Mouse (Mus musculus) brain, embryonic 14.5 days (tissue): ENCODE results near the gene Olfr551. TPM values are rescaled to one million over a fixed set of nuclear protein-coding genes. Genes with fewer than 3 reads are reported as not detected.
A peak's percentile ranks its signal among the peaks of the same experiment; 100 is the strongest.

Source experiments
- DNase-seq: peaks from one replicate; pipeline ENCODE4 v3.0.0-alpha.2; 2011; ENCODE audit warnings: low read depth
- CTCF ChIP-seq: fragments of 200-500 bp; IDR thresholded peaks from 2 replicates; pipeline ENCODE4 v1.5.1; 2012; ENCODE audit warnings: inconsistent platforms, mild to moderate bottlenecking, moderate library complexity, borderline replicate concordance; ENCODE audit not compliant: insufficient read depth, insufficient read length; ENCODE audit errors: extremely low read depth
- POLR2A ChIP-seq: fragments of 200-500 bp; IDR thresholded peaks from 2 replicates; pipeline ENCODE4 v1.6.1; 2012; ENCODE audit warnings: mild to moderate bottlenecking, inconsistent platforms, borderline replicate concordance; ENCODE audit not compliant: poor library complexity, insufficient read depth, insufficient read length, severe bottlenecking; ENCODE audit errors: extremely low read depth
- polyA plus RNA-seq: library from polyadenylated mRNA; depleted of rRNA; stranded (reverse); fragments of >200 nt; gene quantifications from 2 replicates; pipeline ENCODE4 v1.2.3, GENCODE M21; 2012; rRNA removed

Olfr551 gene
- polyA plus RNA-seq, 1 experiment, result not detected

- peak; percentile 60 for DNase-seq
- no peak for TF ChIP-seq CTCF
- TF ChIP-seq POLR2A, result no peak
Measured at GRCm38 (mm10) chr7:102564999-102565997, 26.4 kb downstream of the Olfr551 start, which contains the start of gene Trim21. Trim21 (minus strand) TSS chr7:102565486.

- TF ChIP-seq CTCF (no peak), POLR2A (no peak)
Measured at GRCm38 (mm10) chr7:102553279-102553678, 38.4 kb downstream of the Olfr551 start.

GRCm38 (mm10) chr7:102549570-102549969 is 42.1 kb downstream of the Olfr551 start, which contains the start of gene Olfr549:
Olfr549 (plus strand) TSS chr7:102549870.
- DNase-seq, result no peak
- no peak for TF ChIP-seq POLR2A
- TF ChIP-seq CTCF, result no peak

More at GRCm38 (mm10) chr7:102553279-102553678, 38.4 kb downstream of the Olfr551 start:
- no peak for DNase-seq

GRCm38 (mm10) chr7:102541251-102541650 is 50.4 kb downstream of the Olfr551 start:
- TF ChIP-seq POLR2A, result no peak
- DNase-seq, result no peak

- TF ChIP-seq CTCF (no peak), POLR2A (no peak)
- DNase-seq, result no peak
Measured at GRCm38 (mm10) chr7:102540596-102540995, 51.1 kb downstream of the Olfr551 start, which contains the start of gene Olfr548-ps1. Olfr548-ps1 (plus strand) TSS chr7:102540896.

- DNase-seq, result no peak
- TF ChIP-seq CTCF (no peak), POLR2A (no peak)
Measured at GRCm38 (mm10) chr7:102534449-102534848, 57.2 kb downstream of the Olfr551 start, which contains the start of gene Olfr547. Olfr547 (plus strand) TSS chr7:102534749.

Other genes with a start within 250 kb of the Olfr551 start
- 46.1 and 54.4 TPM in 2 replicates for gene Rrm1, start 150.2 kb downstream of the Olfr551 start, polyA plus RNA-seq
- gene Olfr543, start 110.2 kb downstream of the Olfr551 start, polyA plus RNA-seq, result not detected in 2 replicates
- not detected in 2 replicates for gene Olfr544, start 103.6 kb downstream of the Olfr551 start, polyA plus RNA-seq
- not detected in 2 replicates for gene Olfr545, start 92.3 kb downstream of the Olfr551 start, polyA plus RNA-seq
- gene Olfr547, start 57.1 kb downstream of the Olfr551 start, polyA plus RNA-seq, result not detected in 2 replicates
- not detected in 2 replicates for gene Olfr548-ps1, start 51.0 kb downstream of the Olfr551 start, polyA plus RNA-seq
- not detected in 2 replicates for gene Olfr549, start 42.0 kb downstream of the Olfr551 start, polyA plus RNA-seq
- 1.3 and 1.5 TPM in 2 replicates for gene Trim21, start 26.4 kb downstream of the Olfr551 start, polyA plus RNA-seq
- not detected in 2 replicates for gene Olfr550, start 20.4 kb downstream of the Olfr551 start, polyA plus RNA-seq
- gene Olfr552, start 5.9 kb upstream of the Olfr551 start, polyA plus RNA-seq, result not detected in 2 replicates
- gene Olfr553, start 26.3 kb upstream of the Olfr551 start, polyA plus RNA-seq, result not detected in 2 replicates
- not detected in 2 replicates for gene Olfr554, start 46.5 kb upstream of the Olfr551 start, polyA plus RNA-seq
- gene Olfr555, start 66.9 kb upstream of the Olfr551 start, polyA plus RNA-seq, result not detected in 2 replicates
- not detected in 2 replicates for gene Olfr556, start 73.0 kb upstream of the Olfr551 start, polyA plus RNA-seq
- 11.1 and 14.2 TPM in 2 replicates for gene Trim68, start 95.4 kb upstream of the Olfr551 start, polyA plus RNA-seq
- not detected in 2 replicates for gene Olfr557, start 104.0 kb upstream of the Olfr551 start, polyA plus RNA-seq
- 0.08 and 0.19 TPM in 2 replicates for gene Olfr558, start 110.3 kb upstream of the Olfr551 start, polyA plus RNA-seq
- gene Olfr33, start 127.2 kb upstream of the Olfr551 start, polyA plus RNA-seq, result not detected in 2 replicates
- gene Olfr559, start 135.6 kb upstream of the Olfr551 start, polyA plus RNA-seq, result not detected in 2 replicates
- not detected in 2 replicates for gene Olfr560, start 167.5 kb upstream of the Olfr551 start, polyA plus RNA-seq
- gene Olfr78, start 167.6 kb upstream of the Olfr551 start, polyA plus RNA-seq, result 0.15 and 0.18 TPM in 2 replicates
- not detected in 2 replicates for gene Olfr561, start 179.3 kb upstream of the Olfr551 start, polyA plus RNA-seq
- not detected in 2 replicates for gene Olfr564, start 211.6 kb upstream of the Olfr551 start, polyA plus RNA-seq